Mouse (Mus musculus) midbrain, embryonic 15.5 days (tissue): ENCODE measurements at regions not wholly inside any gene's neighbourhood (a gene's known extent, or its start where the extent isn't known, plus 50 kb on each side); places are given as distances from the start of the nearest gene placed in this dataset.

Experiments
- ATAC-seq: fragments of 200-750 bp; cut with Nextera tagmentation; replicated peaks from 2 replicates; pipeline ENCODE4 v1.8.0; 2017; ENCODE audit warnings: moderate TSS enrichment
- H3K27ac ChIP-seq: fragments of 300-500 bp; sonication (generic); 2 replicates; pipeline ENCODE4 v1.5.1; 2015; ENCODE audit warnings: mild to moderate bottlenecking, inconsistent platforms
- H3K27me3 ChIP-seq: fragments of 300-500 bp; sonication (generic); replicated peaks from 2 replicates; pipeline ENCODE4 v1.6.1; 2015; ENCODE audit warnings: inconsistent platforms
- H3K36me3 ChIP-seq: fragments of 300-500 bp; sonication (generic); replicated peaks from 2 replicates; pipeline ENCODE4 v1.6.1; 2015; ENCODE audit warnings: inconsistent platforms
- H3K4me1 ChIP-seq: fragments of 300-500 bp; sonication (generic); 2 replicates; pipeline ENCODE4 v1.6.1; 2015; ENCODE audit warnings: inconsistent platforms
- H3K4me2 ChIP-seq: fragments of 300-500 bp; sonication (generic); 2 replicates; pipeline ENCODE4 v1.6.1; 2015; ENCODE audit warnings: inconsistent platforms, mild to moderate bottlenecking, moderate library complexity
- H3K4me3 ChIP-seq: fragments of 300-500 bp; sonication (generic); 2 replicates; pipeline ENCODE4 v1.5.1; 2015; ENCODE audit warnings: mild to moderate bottlenecking, inconsistent platforms
- H3K9ac ChIP-seq: fragments of 300-500 bp; sonication (generic); 2 replicates; pipeline ENCODE4 v1.6.1; 2015; ENCODE audit warnings: mild to moderate bottlenecking, inconsistent platforms
- H3K9me3 ChIP-seq: fragments of 300-500 bp; sonication (generic); 2 replicates; pipeline ENCODE4 v1.6.1; 2016; ENCODE audit warnings: inconsistent platforms
- WGBS: fragments of 180-500 bp; shearing (Covaris S2); methylation state at CpG from one replicate; pipeline ENCODE4 v1.1.7; 2015; ENCODE audit warnings: mixed read lengths; 5-methylcytosine and 5-hydroxymethylcytosine counted together

DNA sequence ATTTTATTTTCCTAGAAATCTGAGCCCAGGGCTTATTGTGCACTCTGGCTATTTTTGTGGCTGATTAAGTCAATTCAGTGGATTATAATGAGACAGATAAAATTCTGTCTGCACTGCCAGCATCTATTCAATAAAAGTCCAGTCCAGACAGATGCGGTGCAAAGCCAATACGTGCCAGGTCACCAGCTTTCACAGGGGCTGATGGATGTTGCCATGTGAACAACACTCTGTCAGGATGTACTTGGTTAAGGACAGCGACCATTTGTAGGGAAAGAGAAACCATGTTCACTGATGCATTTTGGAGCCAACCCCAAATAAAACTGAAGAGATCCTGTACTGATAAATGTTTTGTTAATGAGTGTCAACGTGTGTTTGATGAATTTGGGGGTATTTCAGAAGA, 285.0 kb upstream of the Gnpda2 start:
- no peaks in the 10 kb centered on the region for H3K27me3 ChIP-seq
- H3K27ac ChIP-seq, result no peak overlapping the region
- H3K36me3 ChIP-seq, result no peaks in the 10 kb centered on the region
- no peaks in the 10 kb centered on the region for H3K4me1 ChIP-seq
- no peak overlapping the region for H3K4me3 ChIP-seq
- no peak overlapping the region for H3K9ac ChIP-seq
- H3K4me2 ChIP-seq, result no peak overlapping the region
- ATAC-seq, result no peak
- 50% methylated on average over 4 of the region's 4 CpGs for WGBS
- H3K9me3 ChIP-seq, result no peaks in the 10 kb centered on the region

DNA sequence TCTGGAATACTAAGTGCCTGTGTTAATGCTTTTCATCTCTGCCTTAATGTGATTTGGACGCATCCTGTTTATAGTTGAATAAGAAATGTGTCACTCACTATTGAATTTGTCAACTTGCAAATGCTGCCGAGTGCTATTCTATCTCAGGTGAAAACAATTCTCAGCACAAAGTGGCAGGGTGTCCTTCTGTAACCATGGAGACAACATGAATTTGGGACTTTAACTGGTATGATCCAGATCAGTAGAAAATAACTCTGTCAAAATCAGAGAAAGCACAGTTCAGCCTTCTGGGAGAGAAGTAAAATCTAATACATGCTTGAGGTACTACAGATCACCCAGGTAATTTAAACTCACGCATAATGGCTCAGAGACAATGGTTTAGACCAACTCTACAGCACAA, 270.9 kb upstream of the Gnpda2 start:
- Histone ChIP-seq H3K9me3 (no peaks in the 10 kb centered on the region), H3K9ac (no peak overlapping the region), H3K27me3 (no peaks in the 10 kb centered on the region), H3K4me1 (no peaks in the 10 kb centered on the region), H3K36me3 (no peaks in the 10 kb centered on the region), H3K27ac (no peak overlapping the region), H3K4me3 (no peak overlapping the region), H3K4me2 (no peak overlapping the region)
- WGBS, result 43% methylated on average over 3 of the region's 3 CpGs
- peak; percentile 71; the same call in 1 of the 2 replicates for ATAC-seq

DNA sequence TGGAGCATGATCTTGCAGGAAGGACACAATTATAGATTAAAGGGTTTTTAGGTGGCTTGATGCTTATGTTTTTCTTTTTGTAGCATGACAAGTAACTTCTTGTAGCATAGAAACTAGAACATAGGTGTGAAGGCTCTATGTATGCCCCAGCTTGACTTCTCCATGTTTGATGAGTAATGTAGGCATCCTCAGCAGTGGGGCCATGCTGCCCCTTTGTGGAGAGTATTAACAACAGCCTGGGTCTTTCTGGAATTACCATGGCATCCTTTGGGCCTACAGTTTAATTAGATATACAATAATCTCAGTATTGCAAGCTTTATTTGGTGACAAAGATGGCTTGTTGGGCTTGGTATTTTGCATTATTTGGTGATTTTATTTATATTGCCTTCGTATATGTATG, 252.7 kb upstream of the Gnpda2 start:
- Histone ChIP-seq H3K4me1 (no peaks in the 10 kb centered on the region), H3K27ac (no peak overlapping the region), H3K9me3 (no peaks in the 10 kb centered on the region), H3K4me2 (no peak overlapping the region), H3K27me3 (no peaks in the 10 kb centered on the region), H3K36me3 (no peaks in the 10 kb centered on the region), H3K9ac (no peak overlapping the region), H3K4me3 (no peak overlapping the region)
- WGBS, result 54% methylated on average over 1 of the region's 1 CpGs
- ATAC-seq, result no peak

DNA sequence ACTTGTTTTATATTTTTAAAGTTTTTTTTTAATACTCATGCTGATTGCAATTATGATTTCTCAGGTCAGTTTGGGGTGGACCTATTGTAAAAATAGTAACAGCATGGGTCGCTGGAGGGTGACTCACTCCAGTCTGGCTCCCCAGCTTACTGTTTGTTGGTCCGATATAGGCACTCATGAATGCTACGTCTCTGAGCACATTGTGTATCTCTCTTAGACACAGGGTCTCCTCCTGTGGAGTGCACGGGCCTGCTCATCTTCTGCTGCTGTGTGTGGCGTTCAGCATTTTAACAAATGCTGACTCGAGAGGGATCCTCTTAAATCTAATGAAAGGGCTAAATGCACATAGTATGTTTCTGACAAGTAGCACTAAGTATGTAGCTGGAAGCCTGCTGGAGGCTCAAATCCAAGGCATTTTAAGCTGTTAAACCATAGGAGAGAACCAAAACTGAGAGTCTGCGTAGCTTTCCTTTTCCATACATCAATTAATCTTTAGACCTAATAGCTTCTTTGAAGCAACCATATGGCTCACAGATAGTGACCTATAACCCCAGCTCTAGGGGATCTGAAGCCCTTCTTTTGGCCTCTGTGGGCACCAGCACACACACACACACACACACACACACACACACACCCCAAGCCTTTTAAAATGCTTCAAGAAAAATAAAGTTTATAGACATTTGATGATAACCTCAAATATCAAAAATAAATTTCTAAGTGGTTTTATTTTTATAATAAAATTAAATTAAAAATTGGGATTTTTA, 246.0 kb upstream of the Gnpda2 start:
- no peaks in the 10 kb centered on the region for H3K27me3 ChIP-seq
- no peaks in the 10 kb centered on the region; the same call in 1 of the 2 replicates for H3K4me1 ChIP-seq
- H3K4me2 ChIP-seq, result no peak overlapping the region
- H3K4me3 ChIP-seq, result no peak overlapping the region
- H3K36me3 ChIP-seq, result no peaks in the 10 kb centered on the region
- no peak overlapping the region for H3K9ac ChIP-seq
- H3K9me3 ChIP-seq, result no peaks in the 10 kb centered on the region
- no peak overlapping the region for H3K27ac ChIP-seq
- peak; percentile 63; the same call in 1 of the 2 replicates for ATAC-seq
- 50% methylated on average over 7 of the region's 7 CpGs for WGBS

DNA sequence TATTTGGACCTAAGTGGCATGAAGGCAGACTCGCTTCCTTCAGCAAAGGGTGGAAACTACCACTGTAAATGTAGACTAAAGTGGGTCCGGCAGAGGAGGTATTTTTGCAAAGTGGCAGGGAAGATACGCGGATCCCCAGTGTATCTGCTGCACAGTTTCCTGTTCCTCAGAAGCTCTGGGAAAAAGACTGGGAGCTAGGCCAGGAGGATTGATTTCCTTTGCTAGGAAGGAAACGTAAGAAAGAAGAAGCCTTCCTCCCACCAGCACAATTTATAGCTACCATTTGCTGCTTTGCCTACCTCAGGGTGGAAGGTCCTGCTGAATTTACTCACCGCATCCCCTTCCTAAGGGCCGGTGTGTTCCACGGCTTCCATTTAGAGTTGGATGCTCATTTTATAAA, 244.2 kb upstream of the Gnpda2 start:
- Histone ChIP-seq H3K4me2 (no peak overlapping the region), H3K27ac (no peak overlapping the region), H3K9ac (no peak overlapping the region), H3K9me3 (no peaks in the 10 kb centered on the region), H3K4me3 (no peak overlapping the region), H3K36me3 (no peaks in the 10 kb centered on the region), H3K4me1 (no peaks in the 10 kb centered on the region; the same call in 1 of the 2 replicates), H3K27me3 (no peaks in the 10 kb centered on the region)
- no peak for ATAC-seq
- 88% methylated on average over 8 of the region's 8 CpGs for WGBS

DNA sequence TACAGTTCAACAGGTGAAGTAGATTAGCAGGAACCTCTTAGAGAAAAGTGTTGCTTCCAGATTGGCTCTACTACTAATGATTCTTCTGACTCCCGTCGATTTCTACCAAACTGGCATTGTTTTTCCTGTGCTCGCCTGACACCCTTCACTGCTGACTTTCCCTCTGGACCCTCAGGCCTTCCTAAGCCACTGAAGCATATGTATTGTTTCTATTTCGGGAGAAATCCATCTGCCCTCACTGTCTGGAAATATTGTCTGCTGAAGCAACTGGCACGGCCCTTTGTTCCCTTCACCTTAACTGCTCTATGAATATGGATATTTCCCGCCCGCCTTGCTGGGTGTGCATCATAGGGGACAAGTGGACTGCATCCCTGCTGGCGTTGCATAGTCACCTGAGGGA, 243.0 kb upstream of the Gnpda2 start:
- 0 out of 2 replicates have a peak, but pooled peaks have one; percentile 33 for ATAC-seq
- H3K9ac ChIP-seq, result no peak overlapping the region
- no peak overlapping the region for H3K4me3 ChIP-seq
- no peak overlapping the region for H3K4me2 ChIP-seq
- H3K4me1 ChIP-seq, result no peaks in the 10 kb centered on the region; the same call in 1 of the 2 replicates
- 53% methylated on average over 8 of the region's 8 CpGs for WGBS
- H3K36me3 ChIP-seq, result no peaks in the 10 kb centered on the region
- no peaks in the 10 kb centered on the region for H3K9me3 ChIP-seq
- H3K27me3 ChIP-seq, result no peaks in the 10 kb centered on the region
- no peak overlapping the region; the same call in 1 of the 2 replicates for H3K27ac ChIP-seq

DNA sequence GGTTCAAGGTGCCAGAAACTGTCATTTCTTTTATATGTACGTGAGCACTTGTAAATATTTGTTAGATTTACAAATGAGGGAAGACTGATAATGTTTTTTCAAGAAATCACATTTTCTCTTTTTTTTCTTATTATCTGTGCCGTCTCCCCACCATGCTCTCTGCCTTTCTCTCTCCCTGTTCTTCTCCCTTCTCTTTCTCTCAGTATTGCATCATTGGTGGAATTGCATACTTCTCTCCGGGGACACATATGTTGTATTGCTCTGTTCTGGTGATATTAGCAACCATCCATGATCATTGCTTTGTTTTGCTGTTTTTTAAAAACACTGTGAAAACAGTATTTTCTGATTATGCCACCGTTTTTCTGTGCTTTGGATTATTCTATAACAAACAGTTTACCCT, 225.6 kb upstream of the Gnpda2 start:
- Histone ChIP-seq H3K27me3 (no peaks in the 10 kb centered on the region), H3K4me3 (no peak overlapping the region), H3K4me2 (no peak overlapping the region), H3K27ac (no peak overlapping the region), H3K4me1 (no peaks in the 10 kb centered on the region), H3K9me3 (no peaks in the 10 kb centered on the region), H3K36me3 (no peaks in the 10 kb centered on the region), H3K9ac (no peak overlapping the region)
- WGBS, result 56% methylated on average over 4 of the region's 4 CpGs
- ATAC-seq, result no peak

DNA sequence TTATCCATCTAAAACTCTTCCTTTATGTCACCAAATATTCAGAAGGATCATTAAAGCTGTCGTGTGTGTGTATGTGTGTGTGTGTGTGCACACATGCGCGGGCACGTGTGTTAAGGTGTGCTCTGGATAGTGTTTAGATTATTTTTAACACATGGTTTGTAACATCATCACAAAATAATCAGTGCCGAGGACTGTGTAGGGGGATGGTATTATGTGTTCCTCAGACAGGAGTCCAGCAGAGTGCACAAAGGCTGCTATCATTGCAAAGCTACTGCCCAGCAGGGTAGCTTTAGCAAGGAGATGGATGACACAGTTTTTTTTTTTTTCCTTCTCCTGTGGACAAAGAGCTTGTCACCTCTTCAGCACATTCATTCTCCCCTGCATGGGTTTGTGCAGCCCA, 224.9 kb upstream of the Gnpda2 start:
- Histone ChIP-seq H3K4me2 (no peak overlapping the region), H3K27me3 (no peaks in the 10 kb centered on the region), H3K4me3 (no peak overlapping the region), H3K9me3 (no peaks in the 10 kb centered on the region), H3K4me1 (no peaks in the 10 kb centered on the region), H3K27ac (no peak overlapping the region), H3K36me3 (no peaks in the 10 kb centered on the region), H3K9ac (no peak overlapping the region)
- WGBS, result 62% methylated on average over 5 of the region's 5 CpGs
- ATAC-seq, result peak; percentile 74; the same call in 1 of the 2 replicates

DNA sequence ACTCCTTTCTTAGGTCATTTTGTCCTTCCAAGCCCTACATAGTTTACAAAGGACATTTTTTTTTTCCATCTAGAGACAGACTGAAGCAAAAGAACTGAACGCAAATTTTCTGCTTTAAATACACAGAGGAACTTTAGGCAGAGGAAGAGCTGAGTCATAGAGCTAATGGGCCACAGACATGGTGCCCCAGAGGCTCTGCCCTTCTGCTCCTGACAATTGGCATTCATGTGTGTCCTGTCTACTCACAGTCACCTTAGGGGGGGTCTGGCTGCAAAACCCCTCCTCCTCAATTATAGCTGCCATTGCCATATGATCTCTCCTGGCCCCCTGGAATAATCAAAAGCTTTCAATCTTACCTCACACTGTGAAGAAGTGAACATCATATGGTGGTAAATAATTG, 223.2 kb upstream of the Gnpda2 start:
- H3K4me1 ChIP-seq, result no peaks in the 10 kb centered on the region
- H3K36me3 ChIP-seq, result no peaks in the 10 kb centered on the region
- H3K27ac ChIP-seq, result no peak overlapping the region
- H3K4me2 ChIP-seq, result no peak overlapping the region
- no peak overlapping the region for H3K9ac ChIP-seq
- no peak overlapping the region for H3K4me3 ChIP-seq
- H3K9me3 ChIP-seq, result no peaks in the 10 kb centered on the region
- no peaks in the 10 kb centered on the region for H3K27me3 ChIP-seq
- WGBS, result 11% methylated on average over 1 of the region's 1 CpGs
- ATAC-seq, result 0 out of 2 replicates have a peak, but pooled peaks have one; percentile 30

DNA sequence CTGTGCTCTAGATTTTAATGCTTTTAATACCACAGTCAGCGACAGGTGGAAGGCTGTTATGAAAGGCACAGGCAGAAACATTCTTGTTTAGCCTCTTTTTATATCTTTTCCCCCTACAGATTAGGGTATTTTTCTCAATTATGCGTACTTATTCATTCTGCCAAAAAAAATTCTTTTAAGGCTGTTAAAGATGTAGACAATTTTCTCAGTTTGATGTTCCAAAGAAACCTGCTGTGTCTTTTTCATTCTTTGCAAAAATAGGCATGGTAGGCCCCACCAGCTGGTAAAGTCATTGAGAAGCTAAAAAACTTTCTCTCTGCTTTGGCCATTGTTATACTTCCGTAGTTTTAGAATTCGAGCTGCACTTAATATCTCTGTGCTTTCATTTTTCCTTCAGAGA, 210.5 kb upstream of the Gnpda2 start:
- no peaks in the 10 kb centered on the region for H3K4me1 ChIP-seq
- H3K4me3 ChIP-seq, result no peak overlapping the region
- no peak overlapping the region for H3K9ac ChIP-seq
- 48% methylated on average over 4 of the region's 4 CpGs for WGBS
- H3K27ac ChIP-seq, result no peak overlapping the region
- no peaks in the 10 kb centered on the region for H3K9me3 ChIP-seq
- H3K4me2 ChIP-seq, result no peak overlapping the region
- ATAC-seq, result no peak
- H3K36me3 ChIP-seq, result no peaks in the 10 kb centered on the region
- H3K27me3 ChIP-seq, result no peaks in the 10 kb centered on the region

DNA sequence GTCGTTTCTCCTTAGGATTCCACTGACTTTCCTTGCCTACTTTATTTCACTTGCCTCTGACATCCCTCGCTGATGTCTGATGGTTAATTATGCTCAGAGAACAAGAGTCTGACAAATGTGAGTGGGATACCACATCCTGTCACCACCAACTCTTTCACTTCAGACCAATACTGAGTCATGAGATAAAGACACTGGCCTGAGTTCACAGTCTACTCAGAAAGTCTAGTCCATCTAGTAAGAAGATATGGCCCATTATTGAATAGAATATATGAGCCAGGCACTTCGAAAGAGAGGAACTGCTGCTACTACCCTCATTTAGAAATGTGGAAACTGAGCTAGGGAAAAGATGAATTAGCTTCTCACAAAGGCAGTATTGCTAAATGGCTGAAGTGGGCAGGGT, 210.0 kb upstream of the Gnpda2 start:
- WGBS, result 91% methylated on average over 3 of the region's 3 CpGs
- Histone ChIP-seq H3K9ac (no peak overlapping the region), H3K4me3 (no peak overlapping the region), H3K4me2 (no peak overlapping the region), H3K27ac (no peak overlapping the region), H3K36me3 (no peaks in the 10 kb centered on the region), H3K9me3 (no peaks in the 10 kb centered on the region), H3K27me3 (no peaks in the 10 kb centered on the region), H3K4me1 (no peaks in the 10 kb centered on the region)
- ATAC-seq, result no peak

DNA sequence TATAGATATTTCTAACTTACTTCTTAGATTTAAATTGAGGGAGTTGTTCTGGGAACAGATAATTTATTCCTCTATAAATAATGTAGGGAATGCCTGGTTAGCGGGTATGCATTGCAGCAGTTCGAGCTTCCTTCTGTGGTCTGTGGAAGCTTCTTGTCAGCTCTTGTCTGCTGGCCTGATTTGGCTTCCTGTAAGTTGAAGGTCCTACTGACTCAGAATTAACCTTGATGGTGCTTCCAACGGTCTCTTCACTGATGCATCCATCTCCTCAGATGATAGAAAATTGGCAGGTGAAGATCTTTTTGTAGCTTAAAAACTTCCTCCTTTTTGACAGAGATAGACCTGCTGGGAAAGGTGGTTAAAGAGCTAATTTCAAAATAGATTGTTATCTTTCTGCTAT, 203.2 kb upstream of the Gnpda2 start:
- no peak for ATAC-seq
- Histone ChIP-seq H3K4me2 (no peak overlapping the region), H3K27me3 (no peaks in the 10 kb centered on the region), H3K4me1 (no peaks in the 10 kb centered on the region), H3K36me3 (no peaks in the 10 kb centered on the region), H3K9me3 (no peaks in the 10 kb centered on the region), H3K4me3 (no peak overlapping the region), H3K9ac (no peak overlapping the region), H3K27ac (no peak overlapping the region)
- 61% methylated on average over 3 of the region's 3 CpGs for WGBS

DNA sequence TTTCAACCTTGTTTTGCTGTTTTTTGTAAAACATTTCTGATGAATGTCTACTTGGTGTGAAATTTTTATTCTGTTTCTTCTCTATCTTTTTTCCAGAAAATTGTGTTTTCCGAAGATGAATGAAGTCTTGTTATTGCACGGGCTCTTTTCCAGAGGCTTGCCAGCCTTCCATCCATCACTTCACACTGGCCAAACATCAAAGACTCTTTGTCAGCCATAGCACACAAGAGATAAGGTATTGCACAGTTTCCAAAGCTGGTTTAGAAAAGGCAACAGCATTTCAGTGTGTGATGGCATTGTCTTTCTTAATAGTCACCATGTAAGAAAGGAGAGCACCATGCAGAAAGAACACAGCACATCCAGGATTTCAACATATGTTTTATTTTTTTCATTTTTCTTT, 202.5 kb upstream of the Gnpda2 start:
- H3K4me2 ChIP-seq, result no peak overlapping the region
- H3K9me3 ChIP-seq, result no peaks in the 10 kb centered on the region
- H3K9ac ChIP-seq, result no peak overlapping the region
- ATAC-seq, result no peak
- no peak overlapping the region for H3K27ac ChIP-seq
- no peaks in the 10 kb centered on the region for H3K27me3 ChIP-seq
- 83% methylated on average over 2 of the region's 2 CpGs for WGBS
- H3K36me3 ChIP-seq, result no peaks in the 10 kb centered on the region
- no peak overlapping the region for H3K4me3 ChIP-seq
- H3K4me1 ChIP-seq, result no peaks in the 10 kb centered on the region
